Mouse (Mus musculus): ENCODE data around the gene Armc5. TPM values are rescaled to one million over a fixed set of nuclear protein-coding genes. Genes with fewer than 3 reads are reported as not detected.

Armc5 gene
- polyA plus RNA-seq, 1 experiment from 2014 or later, result 17.3 TPM

GRCm38 (mm10) chr7:128256783-128257334 is 19.7 kb downstream of the Armc5 start:
- DNase-seq (ENCODE audit: low read depth, low spot score), result no peak
- POLR2A ChIA-PET, result no interaction called here
- peaks cover 16% of the 10 kb centered on the region for H3K27me3 ChIP-seq
- ATAC-seq, result no peak
- TF ChIP-seq CTCF (IDR thresholded peaks at IDR 0.05), result no peak
- in situ Hi-C loops (cut with MboI; ENCODE audit: low pct_unique_long_range_greater_than_20kb), result no loop called here
- CTCF ChIA-PET, result no interaction called here

GRCm38 (mm10) chr7:128265411-128265810 is 28.3 kb downstream of the Armc5 start, which contains the start of gene Slc5a2:
Gene Slc5a2, plus strand, starts transcription at chr7:128265657.
- TF ChIP-seq CTCF (IDR thresholded peaks at IDR 0.05), result no peak
- in situ Hi-C loops (cut with MboI; ENCODE audit: low pct_unique_long_range_greater_than_20kb), result no loop called here
- CTCF ChIA-PET, result no interaction called here

GRCm38 (mm10) chr7:128266056-128266455 is 28.9 kb downstream of the Armc5 start:
- in situ Hi-C loops (cut with MboI; ENCODE audit: low pct_unique_long_range_greater_than_20kb), result no loop called here
- POLR2A ChIA-PET, result no interaction called here
- peaks cover 4% of the 10 kb centered on the region for H3K27me3 ChIP-seq
- ATAC-seq (no peak), DNase-seq (ENCODE audit: low read depth, low spot score) (no peak)
- CTCF ChIA-PET, result no interaction called here
- TF ChIP-seq CTCF (IDR thresholded peaks at IDR 0.05), result no peak

More at GRCm38 (mm10) chr7:128265411-128265810, 28.3 kb downstream of the Armc5 start, which contains the start of gene Slc5a2:
- POLR2A ChIA-PET, result no interaction called here
- DNase-seq (ENCODE audit: low read depth, low spot score) (no peak), ATAC-seq (no peak)
- H3K27me3 ChIP-seq, result peaks cover 8% of the 10 kb centered on the region

GRCm38 (mm10) chr7:128267391-128267790 is 30.2 kb downstream of the Armc5 start:
- no peak for TF ChIP-seq CTCF (IDR thresholded peaks at IDR 0.05)
- POLR2A ChIA-PET, result no interaction called here
- H3K27me3 ChIP-seq, result peaks cover 3% of the 10 kb centered on the region
- CTCF ChIA-PET, result no interaction called here
- in situ Hi-C loops (cut with MboI; ENCODE audit: low pct_unique_long_range_greater_than_20kb), result no loop called here
- ATAC-seq (no peak), DNase-seq (ENCODE audit: low read depth, low spot score) (no peak)

- in situ Hi-C loops (cut with MboI; ENCODE audit: low pct_unique_long_range_greater_than_20kb), result no loop called here
- DNase-seq (ENCODE audit: low read depth, low spot score), result no peak
- POLR2A ChIA-PET, result interaction anchor here (0.6 kb wide), 1 partner anchor 65 kb away, joined by 6 read pairs; no protein-coding TSS in a partner anchor
Measured at GRCm38 (mm10) chr7:128267813-128268212, 30.7 kb downstream of the Armc5 start.

GRCm38 (mm10) chr7:128270431-128270850 is 33.3 kb downstream of the Armc5 start:
- H3K27me3 ChIP-seq, result no peaks in the 10 kb centered on the region
- no peak for TF ChIP-seq CTCF (IDR thresholded peaks at IDR 0.05)
- no peak for DNase-seq (ENCODE audit: low read depth, low spot score)
- in situ Hi-C loops (cut with MboI; ENCODE audit: low pct_unique_long_range_greater_than_20kb), result no loop called here
- ATAC-seq, result no peak
- POLR2A ChIA-PET, result no interaction called here
- CTCF ChIA-PET, result interaction anchor here (1.7 kb wide), 1 partner anchor 8 kb away, joined by 4 read pairs; no protein-coding TSS in a partner anchor

More at GRCm38 (mm10) chr7:128267813-128268212, 30.7 kb downstream of the Armc5 start:
- CTCF ChIA-PET, result no interaction called here
- no peak for TF ChIP-seq CTCF (IDR thresholded peaks at IDR 0.05)
- no peak for ATAC-seq
- H3K27me3 ChIP-seq, result no peaks in the 10 kb centered on the region

GRCm38 (mm10) chr7:128271496-128271895 is 34.4 kb downstream of the Armc5 start:
- POLR2A ChIA-PET, result interaction anchor here (0.6 kb wide), 1 partner anchor 45 kb away, joined by 3 read pairs; no protein-coding TSS in a partner anchor
- TF ChIP-seq CTCF (IDR thresholded peaks at IDR 0.05), result no peak
- CTCF ChIA-PET, result interaction anchor here (1.7 kb wide), 1 partner anchor 9 kb away, joined by 4 read pairs; no protein-coding TSS in a partner anchor
- H3K27me3 ChIP-seq, result no peaks in the 10 kb centered on the region
- no peak for ATAC-seq
- no peak for DNase-seq (ENCODE audit: low read depth, low spot score)
- in situ Hi-C loops (cut with MboI; ENCODE audit: low pct_unique_long_range_greater_than_20kb), result no loop called here

GRCm38 (mm10) chr7:128276051-128276450 is 38.9 kb downstream of the Armc5 start:
- no peak for ATAC-seq
- ChIA-PET POLR2A (no interaction called here), CTCF (no interaction called here)
- no peak for TF ChIP-seq CTCF (IDR thresholded peaks at IDR 0.05)
- no peak for DNase-seq (ENCODE audit: low read depth, low spot score)
- in situ Hi-C loops (cut with MboI; ENCODE audit: low pct_unique_long_range_greater_than_20kb), result no loop called here
- H3K27me3 ChIP-seq, result no peaks in the 10 kb centered on the region

GRCm38 (mm10) chr7:128279750-128280149 is 42.6 kb downstream of the Armc5 start:
- ChIA-PET CTCF (no interaction called here), POLR2A (no interaction called here)
- no peak for DNase-seq (ENCODE audit: low read depth, low spot score)
- in situ Hi-C loops (cut with MboI; ENCODE audit: low pct_unique_long_range_greater_than_20kb), result no loop called here
- TF ChIP-seq CTCF (IDR thresholded peaks at IDR 0.05), result no peak
- no peaks in the 10 kb centered on the region for H3K27me3 ChIP-seq
- ATAC-seq, result no peak

- in situ Hi-C loops (cut with MboI; ENCODE audit: low pct_unique_long_range_greater_than_20kb), result no loop called here
- no peak for TF ChIP-seq CTCF (IDR thresholded peaks at IDR 0.05)
- no peak for DNase-seq (ENCODE audit: low read depth, low spot score)
- no peaks in the 10 kb centered on the region for H3K27me3 ChIP-seq
- ChIA-PET CTCF (no interaction called here), POLR2A (no interaction called here)
- no peak for ATAC-seq
Measured at GRCm38 (mm10) chr7:128281765-128282164, 44.6 kb downstream of the Armc5 start.

- H3K27me3 ChIP-seq, result no peaks in the 10 kb centered on the region
- no peak for TF ChIP-seq CTCF (IDR thresholded peaks at IDR 0.05)
- in situ Hi-C loops (cut with MboI; ENCODE audit: low pct_unique_long_range_greater_than_20kb), result no loop called here
- ChIA-PET POLR2A (no interaction called here), CTCF (no interaction called here)
- ATAC-seq, result no peak
- no peak for DNase-seq (ENCODE audit: low read depth, low spot score)
Measured at GRCm38 (mm10) chr7:128282532-128283244, 45.5 kb downstream of the Armc5 start.
